Mouse (Mus musculus): Measurements from ENCODE around the gene Nt5dc1. TPM values are rescaled to one million over a fixed set of nuclear protein-coding genes. Genes with fewer than 3 reads are reported as not detected.

Gene Nt5dc1
- total RNA-seq, 2 experiments from 2014 or later: 4.7 to 4.9 TPM

GRCm38 (mm10) chr10:34249594-34249993, 168.8 kb downstream of the Nt5dc1 start:
- intact Hi-C loops (cut with DNase I; ENCODE audit: low total_unique reads): no loop called here
- DNase-seq: no peak

- intact Hi-C loops (cut with DNase I; ENCODE audit: low total_unique reads): no loop called here
- no peak for DNase-seq
Measured at GRCm38 (mm10) chr10:34247757-34248156, 170.6 kb downstream of the Nt5dc1 start.

GRCm38 (mm10) chr10:34246106-34246505, 172.2 kb downstream of the Nt5dc1 start:
- intact Hi-C loops (cut with DNase I; ENCODE audit: low total_unique reads): no loop called here
- no peak for DNase-seq

GRCm38 (mm10) chr10:34244745-34245144, 173.6 kb downstream of the Nt5dc1 start:
- no peak for DNase-seq
- intact Hi-C loops (cut with DNase I; ENCODE audit: low total_unique reads): no loop called here

- intact Hi-C loops (cut with DNase I; ENCODE audit: low total_unique reads): no loop called here
- no peak for DNase-seq
Measured at GRCm38 (mm10) chr10:34238536-34238935, 179.8 kb downstream of the Nt5dc1 start.

Other genes with a start within 250 kb of the Nt5dc1 start
- 10 to 100 TPM in 1 of 2 experiments, 1 to 10 TPM in 1; 6.9 to 10.7 TPM for gene Dse, start 210.8 kb downstream of the Nt5dc1 start, total RNA-seq (2021)
- gene Tspyl1, start 136.4 kb downstream of the Nt5dc1 start, total RNA-seq (2021): 10 to 100 TPM; 45.4 to 46.9 TPM
- gene Tspyl4, start 121.1 kb downstream of the Nt5dc1 start, total RNA-seq (2021): 1 to 10 TPM; 1.8 TPM
- gene Col10a1, start 28.6 kb downstream of the Nt5dc1 start, total RNA-seq (2021): not detected
- gene Frk, start 64.8 kb upstream of the Nt5dc1 start, total RNA-seq (2021): 1 to 10 TPM; 1.3 to 1.9 TPM